Mouse (Mus musculus): Measurements from ENCODE around the gene Auts2. TPM values are rescaled to one million over a fixed set of nuclear protein-coding genes. Genes with fewer than 3 reads are reported as not detected.

The Auts2 gene
- total and polyA plus RNA-seq, 2 experiments from 2014 or later = 6.8 to 12.1 TPM

DNA sequence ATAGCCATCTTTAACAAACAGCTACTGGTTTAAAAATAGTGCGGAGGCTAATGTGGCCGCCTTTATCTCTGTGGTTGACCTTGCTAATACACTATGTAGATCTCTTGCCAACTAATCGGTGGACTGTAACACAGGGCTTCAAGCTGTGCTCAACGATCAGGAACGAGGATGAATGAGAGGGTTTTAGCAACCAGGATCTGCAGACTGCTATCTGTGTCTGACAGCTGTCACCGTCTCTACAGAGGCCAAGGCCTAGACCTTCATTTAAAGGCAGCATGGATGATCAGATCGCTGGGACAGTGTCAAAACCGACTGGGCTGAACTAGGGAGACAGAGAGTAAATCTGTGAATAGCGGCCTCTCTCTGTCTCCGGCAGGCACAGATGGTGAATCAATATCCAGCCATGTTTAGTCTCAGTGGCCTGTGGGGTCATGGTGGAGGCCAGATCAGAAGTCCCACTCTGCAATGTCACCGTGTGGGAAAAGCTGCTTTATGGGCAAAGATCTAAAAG, 892.7 kb downstream of the Auts2 start:
- peaks cover 19% of the 10 kb centered on the region; the same call in 1 of the 2 replicates for H3K4me1 ChIP-seq (ENCODE audit: control insufficient read depth, insufficient read depth)
- DNase-seq (ENCODE audit: low spot score) = peak; percentile 71
- H3K27ac ChIP-seq (ENCODE audit: low read depth) = peak overlapping the region; percentile 80
- no peak overlapping the region for H3K9ac ChIP-seq (replicated peaks; ENCODE audit: low read depth, low read length)
- TF ChIP-seq CTCF (IDR thresholded peaks at IDR 0.05; ENCODE audit: low read depth) (no peak), EP300 (IDR thresholded peaks at IDR 0.05; ENCODE audit: low read depth) (no peak)
- 0 out of 2 replicates have a peak overlapping the region, but pooled peaks have one; percentile 18 for H3K4me2 ChIP-seq (ENCODE audit: low read depth, low read length)
- no peak overlapping the region for H3K4me3 ChIP-seq (ENCODE audit: low read depth, low read length)
- H3K36me3 ChIP-seq (replicated peaks; ENCODE audit: control insufficient read depth, insufficient read depth, low read length) = no peaks in the 10 kb centered on the region
- no peaks in the 10 kb centered on the region for H3K27me3 ChIP-seq (ENCODE audit: control insufficient read depth, insufficient read depth, low read length)
- peak; percentile 85 for ATAC-seq (ENCODE audit: insufficient read depth, low read depth)
- H3K9me3 ChIP-seq (replicated peaks; ENCODE audit: control insufficient read depth, low read length) = no peaks in the 10 kb centered on the region
- 30% methylated on average over 11 of the region's 11 CpGs for WGBS

- no peaks in the 10 kb centered on the region for H3K36me3 ChIP-seq (replicated peaks; ENCODE audit: control insufficient read depth, insufficient read depth, low read length)
- TF ChIP-seq EP300 (IDR thresholded peaks at IDR 0.05; ENCODE audit: low read depth) (no peak), CTCF (IDR thresholded peaks at IDR 0.05; ENCODE audit: low read depth) (no peak)
- peaks cover 24% of the 10 kb centered on the region; the same call in 1 of the 2 replicates for H3K4me1 ChIP-seq (ENCODE audit: control insufficient read depth, insufficient read depth)
- no peak overlapping the region for H3K4me2 ChIP-seq (ENCODE audit: low read depth, low read length)
- no peaks in the 10 kb centered on the region for H3K9me3 ChIP-seq (replicated peaks; ENCODE audit: control insufficient read depth, low read length)
- no peak overlapping the region for H3K9ac ChIP-seq (replicated peaks; ENCODE audit: low read depth, low read length)
- ATAC-seq (ENCODE audit: insufficient read depth, low read depth) = peak; percentile 70
- 11% methylated on average over 4 of the region's 4 CpGs for WGBS
- peak; percentile 30 for DNase-seq (ENCODE audit: low spot score)
- H3K4me3 ChIP-seq (ENCODE audit: low read depth, low read length) = no peak overlapping the region
- H3K27me3 ChIP-seq (ENCODE audit: control insufficient read depth, insufficient read depth, low read length) = no peaks in the 10 kb centered on the region
- peak overlapping the region; percentile 49 for H3K27ac ChIP-seq (ENCODE audit: low read depth)
Observed at GRCm38 (mm10) chr5:131647683-131648119, 895.4 kb downstream of the Auts2 start.

- Histone ChIP-seq H3K36me3 (replicated peaks; ENCODE audit: control insufficient read depth, insufficient read depth, low read length) (no peaks in the 10 kb centered on the region), H3K27ac (ENCODE audit: low read depth) (peak overlapping the region; percentile 49), H3K9ac (replicated peaks; ENCODE audit: low read depth, low read length) (no peak overlapping the region), H3K27me3 (ENCODE audit: control insufficient read depth, insufficient read depth, low read length) (no peaks in the 10 kb centered on the region), H3K4me3 (ENCODE audit: low read depth, low read length) (no peak overlapping the region), H3K9me3 (replicated peaks; ENCODE audit: control insufficient read depth, low read length) (no peaks in the 10 kb centered on the region), H3K4me1 (ENCODE audit: control insufficient read depth, insufficient read depth) (peaks cover 28% of the 10 kb centered on the region; the same call in 1 of the 2 replicates), H3K4me2 (ENCODE audit: low read depth, low read length) (no peak overlapping the region)
- WGBS = 21% methylated on average over 4 of the region's 4 CpGs
- no peak for ATAC-seq (ENCODE audit: insufficient read depth, low read depth)
- no peak for DNase-seq (ENCODE audit: low spot score)
- TF ChIP-seq EP300 (IDR thresholded peaks at IDR 0.05; ENCODE audit: low read depth) (0 out of 2 replicates have a peak, but pooled peaks have one; percentile 36), CTCF (IDR thresholded peaks at IDR 0.05; ENCODE audit: low read depth) (no peak)
Observed at GRCm38 (mm10) chr5:131647104-131647682, 896.0 kb downstream of the Auts2 start.

DNA sequence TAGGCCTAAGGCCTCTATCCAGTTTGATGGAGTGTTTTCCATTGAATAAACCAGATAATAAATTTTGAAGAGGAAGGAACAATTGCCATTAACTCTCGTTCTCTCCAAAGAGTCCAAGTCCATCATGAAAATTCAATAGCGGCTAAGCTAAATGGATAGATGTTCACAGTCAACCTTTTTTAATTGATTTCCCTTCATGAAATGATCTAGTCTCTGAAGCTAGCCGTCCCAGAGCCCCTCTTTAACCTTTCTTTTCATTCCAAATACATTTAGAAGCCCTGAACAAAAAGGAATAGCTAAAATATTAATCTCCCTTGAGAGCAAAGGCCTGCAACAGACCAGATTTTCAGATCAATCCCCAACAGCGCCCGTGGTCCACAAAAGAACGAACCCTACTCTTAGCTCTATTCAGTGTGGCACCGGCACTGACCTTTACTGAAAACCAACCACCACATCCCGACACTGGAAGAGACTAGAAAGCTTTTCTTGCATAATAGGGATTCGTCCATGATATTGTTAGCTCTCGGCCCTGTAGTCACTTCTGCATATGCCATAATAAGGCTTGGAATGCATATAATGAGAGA, 896.9 kb downstream of the Auts2 start:
- 96% methylated on average over 10 of the region's 10 CpGs for WGBS
- H3K4me2 ChIP-seq (ENCODE audit: low read depth, low read length) = no peak overlapping the region
- H3K4me3 ChIP-seq (ENCODE audit: low read depth, low read length) = no peak overlapping the region
- H3K4me1 ChIP-seq (ENCODE audit: control insufficient read depth, insufficient read depth) = peaks cover 28% of the 10 kb centered on the region; the same call in 1 of the 2 replicates
- no peak overlapping the region for H3K9ac ChIP-seq (replicated peaks; ENCODE audit: low read depth, low read length)
- TF ChIP-seq CTCF (IDR thresholded peaks at IDR 0.05; ENCODE audit: low read depth) = no peak
- no peak for TF ChIP-seq EP300 (IDR thresholded peaks at IDR 0.05; ENCODE audit: low read depth)
- H3K36me3 ChIP-seq (replicated peaks; ENCODE audit: control insufficient read depth, insufficient read depth, low read length) = no peaks in the 10 kb centered on the region
- no peaks in the 10 kb centered on the region for H3K9me3 ChIP-seq (replicated peaks; ENCODE audit: control insufficient read depth, low read length)
- H3K27ac ChIP-seq (ENCODE audit: low read depth) = no peak overlapping the region
- H3K27me3 ChIP-seq (ENCODE audit: control insufficient read depth, insufficient read depth, low read length) = no peaks in the 10 kb centered on the region
- ATAC-seq (ENCODE audit: insufficient read depth, low read depth) (no peak), DNase-seq (ENCODE audit: low spot score) (no peak)

DNA sequence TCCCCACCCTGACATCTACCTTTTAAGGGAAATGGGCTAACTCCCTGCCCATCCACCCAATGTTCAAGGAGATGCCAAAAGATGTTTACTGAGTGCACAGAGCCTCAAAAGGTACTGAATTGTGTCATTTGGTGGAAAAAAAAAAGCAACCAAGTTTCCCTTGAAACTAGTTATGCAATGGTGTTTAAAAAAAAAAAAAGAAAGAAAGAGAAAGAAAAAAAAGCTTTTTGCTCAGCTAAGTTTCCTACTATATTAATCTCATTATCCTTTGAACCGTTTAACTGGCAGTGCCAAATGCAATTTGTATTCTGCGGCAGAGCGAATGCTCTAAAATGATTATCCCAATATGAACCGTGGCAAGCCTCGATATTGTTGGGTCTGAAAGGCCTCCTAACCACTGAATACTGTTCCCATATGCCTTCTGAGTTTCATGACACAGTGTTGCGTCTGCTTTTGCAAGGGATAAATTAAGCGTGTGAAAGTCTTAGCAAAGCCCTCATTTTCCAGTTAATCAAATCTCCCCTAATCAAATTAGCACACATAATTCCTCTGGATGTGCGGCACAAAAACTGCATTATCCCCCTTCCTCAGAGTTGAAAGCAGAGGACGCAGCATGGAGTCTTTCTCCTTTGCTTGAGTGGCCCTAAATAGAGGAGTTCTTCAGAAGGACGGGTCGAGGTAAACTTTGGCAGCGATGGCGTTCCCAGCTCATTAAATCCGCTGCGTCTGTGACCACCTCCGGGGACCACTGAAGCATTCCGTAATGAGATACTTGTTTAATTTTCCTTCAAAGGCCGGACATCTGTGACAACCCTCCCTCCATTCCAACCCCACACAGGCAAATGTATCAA, 897.6 kb downstream of the Auts2 start:
- no peaks in the 10 kb centered on the region for H3K27me3 ChIP-seq (ENCODE audit: control insufficient read depth, insufficient read depth, low read length)
- H3K4me2 ChIP-seq (ENCODE audit: low read depth, low read length) = no peak overlapping the region
- no peaks in the 10 kb centered on the region for H3K36me3 ChIP-seq (replicated peaks; ENCODE audit: control insufficient read depth, insufficient read depth, low read length)
- ATAC-seq (ENCODE audit: insufficient read depth, low read depth) (no peak), DNase-seq (ENCODE audit: low spot score) (no peak)
- H3K4me3 ChIP-seq (ENCODE audit: low read depth, low read length) = no peak overlapping the region
- H3K27ac ChIP-seq (ENCODE audit: low read depth) = no peak overlapping the region
- H3K9me3 ChIP-seq (replicated peaks; ENCODE audit: control insufficient read depth, low read length) = no peaks in the 10 kb centered on the region
- peaks cover 28% of the 10 kb centered on the region; the same call in 1 of the 2 replicates for H3K4me1 ChIP-seq (ENCODE audit: control insufficient read depth, insufficient read depth)
- 92% methylated on average over 18 of the region's 18 CpGs for WGBS
- H3K9ac ChIP-seq (replicated peaks; ENCODE audit: low read depth, low read length) = no peak overlapping the region
- TF ChIP-seq CTCF (IDR thresholded peaks at IDR 0.05; ENCODE audit: low read depth) (no peak), EP300 (IDR thresholded peaks at IDR 0.05; ENCODE audit: low read depth) (no peak)
